Mouse (Mus musculus) heart, adult 2 months (tissue): Measurements from ENCODE around the gene Itpr1.

Experiments
- CTCF ChIP-seq: fragments of 200-600 bp; IDR thresholded peaks from 2 replicates; pipeline ENCODE4 v1.8.1; 2022; ENCODE audit warnings: antibody characterized with exemption, mild to moderate bottlenecking, moderate library complexity
- EP300 ChIP-seq: fragments of 200-500 bp; IDR thresholded peaks from 2 replicates; pipeline ENCODE4 v1.6.1; 2011; ENCODE audit warnings: low read depth, low read length, control low read depth; ENCODE audit not compliant: insufficient read depth
- POLR2A ChIP-seq: fragments of 200-500 bp; IDR thresholded peaks from 2 replicates; pipeline ENCODE4 v1.6.1; 2011; ENCODE audit warnings: mild to moderate bottlenecking, low read depth, low read length, control low read depth; ENCODE audit not compliant: insufficient read depth

- TF ChIP-seq POLR2A (peak; percentile 58), CTCF (no peak), EP300 (peak; percentile 51; the same call in 1 of the 2 replicates)
Observed at GRCm38 (mm10) chr6:108184847-108185684, 27.8 kb upstream of the Itpr1 start, which contains the start of gene Sumf1.
